ENCODE assay signal across 30 mouse cellular contexts in genomic region chr9:99238276-99238675, GRCm38 (mm10). TPM values are rescaled to one million over a fixed set of nuclear protein-coding genes. Genes with fewer than 3 reads are reported as not detected.
DNase-seq lines count a peak whose midpoint lies in the region; TF ChIP-seq lines count a peak whose summit lies in the region.
"Had no signal": no experiment of that assay in that cellular context is flagged by ENCODE, and none has a peak within 500 bp of the region (broad histone marks: within the 10 kb centered on the region; RNA-seq: fewer than 3 reads in every experiment).

No protein-coding gene starts in this region.

- H3K4me1 ChIP-seq in testis, adult 2 months (ENCODE audit: control insufficient read depth, insufficient read depth, low read length), result peaks cover 2% of the 10 kb centered on the region

- peak overlapping the region; percentile 46 for H3K4me3 ChIP-seq in testis, adult 2 months (ENCODE audit: control insufficient read depth, low read depth, low read length)
- H3K4me3 ChIP-seq: embryonic facial prominence, embryonic 12.5 days; embryonic facial prominence, embryonic 15.5 days; forebrain, embryonic 12.5 days; forebrain, embryonic 15.5 days; heart, embryonic 12.5 days; heart, embryonic 15.5 days; hindbrain, embryonic 10.5 days; hindbrain, embryonic 13.5 days had no signal

- peak; percentile 22 for DNase-seq in adrenal gland, postnatal 14 days
- DNase-seq in adrenal gland, postnatal 25 days, result no peak
- no peak for DNase-seq in testis, postnatal 10 days (ENCODE audit: low spot score)
- DNase-seq in retina, postnatal 1 day, result peak; percentile 26
- no peak for DNase-seq in lung, postnatal 10 days
- DNase-seq: cerebellum, adult 11 months; cerebellum, adult 2 months; cerebellum, adult 9-11 months; cerebellum, postnatal 25 days; gastrocnemius, postnatal 25 days; heart, adult 18-20 months; heart, postnatal 10 days; heart, postnatal 36 days had no signal

- H3K27me3 ChIP-seq in testis, adult 2 months (ENCODE audit: control insufficient read depth, insufficient read depth, low read length), result no peaks in the 10 kb centered on the region
- H3K27me3 ChIP-seq: embryonic facial prominence, embryonic 12.5 days; embryonic facial prominence, embryonic 15.5 days; forebrain, embryonic 12.5 days; forebrain, embryonic 15.5 days; heart, embryonic 12.5 days; heart, embryonic 15.5 days; hindbrain, embryonic 13.5 days had no signal

- H3K36me3 ChIP-seq in testis, adult 2 months (ENCODE audit: control insufficient read depth, insufficient read depth, low read length), result no peaks in the 10 kb centered on the region
- H3K36me3 ChIP-seq: embryonic facial prominence, embryonic 12.5 days; embryonic facial prominence, embryonic 15.5 days; forebrain, embryonic 12.5 days; forebrain, embryonic 15.5 days; heart, embryonic 12.5 days; heart, embryonic 15.5 days; hindbrain, embryonic 10.5 days; hindbrain, embryonic 13.5 days had no signal

- no peak overlapping the region for H3K27ac ChIP-seq in testis, adult 2 months (ENCODE audit: control insufficient read depth, insufficient read depth, low read depth, low read length)
- H3K27ac ChIP-seq: embryonic facial prominence, embryonic 12.5 days; embryonic facial prominence, embryonic 15.5 days; forebrain, embryonic 12.5 days; forebrain, embryonic 15.5 days; heart, embryonic 15.5 days; hindbrain, embryonic 10.5 days; hindbrain, embryonic 13.5 days had no signal

- TF ChIP-seq CTCF in testis, adult 2 months (IDR thresholded peaks at IDR 0.05; ENCODE audit: control insufficient read depth, insufficient read depth, insufficient replicate concordance, low read depth, low read length), result no peak

- no peak for TF ChIP-seq POLR2A in testis, adult 2 months (IDR thresholded peaks at IDR 0.05; ENCODE audit: control insufficient read depth, low read depth, low read length)

RNA-seq across cellular contexts. Expression of gene Faiml, which starts 1.2 kb away (rescaled TPM):
- total RNA-seq in adrenal gland, postnatal 14 days (2021), result not detected in 2 replicates
- not detected in 2 replicates for total RNA-seq in adrenal gland, postnatal 25 days (2021)
- 10.2 and 15.7 TPM in 2 replicates for polyA plus RNA-seq in testis, adult 2 months (2012; rRNA removed)
- total RNA-seq: adrenal gland, postnatal 4 days; common myeloid progenitor, adult 5-6 weeks; gastrocnemius, adult 8-10 months; gastrocnemius, postnatal 25 days; heart, adult 18-20 months; heart, postnatal 10 days; heart, postnatal 36 days; MEL had no signal
- polyA plus RNA-seq: C2C12; CD4-positive, CD25-positive, alpha-beta regulatory T cell, adult 4 months; cerebellum, adult 2 months; embryonic facial prominence, embryonic 12.5 days; embryonic facial prominence, embryonic 15.5 days; forebrain, embryonic 12.5 days; forebrain, embryonic 15.5 days; gonadal fat pad, adult 2 months; heart, embryonic 12.5 days; heart, embryonic 15.5 days; hindbrain, embryonic 10.5 days; hindbrain, embryonic 13.5 days; hindbrain, embryonic 16.5 days had no signal

RNA-seq across cellular contexts. Expression of gene Cep70, which starts 4.9 kb away (rescaled TPM):
- 8.4 and 9.9 TPM in 2 replicates for total RNA-seq in adrenal gland, postnatal 14 days (2021)
- total RNA-seq in adrenal gland, postnatal 25 days (2021), result 7.5 and 11.7 TPM in 2 replicates
- 11.5 and 14.9 TPM in 2 replicates for polyA plus RNA-seq in testis, adult 2 months (2012; rRNA removed)

Comparison
In these comparisons a context has a peak if more than half of its experiments do, and no peak if none do; other contexts are left out.
1. DNase-seq: peak in adrenal gland, postnatal 14 days (single experiment) and retina, postnatal 1 day (single experiment); none in adrenal gland, postnatal 25 days (single experiment), testis, postnatal 10 days (single experiment) and lung, postnatal 10 days (single experiment).